Mouse (Mus musculus): Measurements from ENCODE around the gene Rcbtb1. TPM values are rescaled to one million over a fixed set of nuclear protein-coding genes. Genes with fewer than 3 reads are reported as not detected.
"Not testable (repeated sequence)": the region's sequence is repeated elsewhere in the genome, so short reads cannot be mapped to it uniquely, and the experiment has no call there.

Gene Rcbtb1
- 10 to 100 TPM in 1 of 2 experiments, 1 to 10 TPM in 1; 9.2 to 14.0 TPM for total RNA-seq (2021)

DNA sequence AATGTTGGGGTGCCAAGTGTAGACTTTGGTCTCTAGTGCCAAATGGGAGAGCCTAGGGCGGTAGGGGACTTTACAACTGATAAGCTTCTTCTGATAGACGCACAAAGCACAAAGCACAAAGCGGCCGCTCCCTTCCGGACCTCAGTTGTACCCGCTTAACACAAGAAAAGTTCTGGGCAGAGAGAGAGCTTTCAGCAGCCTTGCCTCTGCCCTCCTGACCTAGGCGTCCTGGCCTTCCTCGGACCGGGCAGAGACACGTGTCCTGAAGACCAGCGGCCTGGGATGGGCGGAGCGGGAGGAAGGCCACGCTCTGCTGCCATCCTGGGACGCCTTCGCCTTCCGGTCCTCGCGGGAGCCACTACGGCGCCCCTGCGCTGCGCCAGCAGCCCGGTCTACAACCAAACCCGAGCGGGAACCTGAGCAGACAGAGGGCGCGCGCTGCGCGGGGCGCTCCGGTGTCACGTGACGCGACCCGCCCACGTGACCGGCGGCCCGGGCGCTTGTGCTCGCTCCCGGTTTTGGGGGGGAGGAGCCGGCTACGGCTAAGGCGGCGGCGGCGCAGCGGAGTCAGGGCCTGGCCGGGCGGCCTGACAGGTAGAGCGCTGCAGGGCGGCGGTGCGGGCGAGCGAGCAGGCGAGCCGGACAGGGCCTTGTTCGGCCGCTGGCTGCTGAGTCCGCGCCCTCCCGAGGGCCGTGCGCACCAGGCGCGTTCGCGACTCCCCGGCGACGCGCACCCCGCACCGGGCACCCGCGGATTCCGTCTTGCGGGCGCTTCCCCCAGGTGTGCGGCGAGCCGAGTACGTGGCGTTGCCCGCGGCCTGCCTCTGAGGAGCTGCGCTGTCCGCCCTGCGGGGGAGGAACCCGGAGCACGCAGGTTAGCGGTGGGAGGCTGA lies at the start of gene Rcbtb1:
Rcbtb1 (plus strand) TSS at position 499 of the 893 bp plus-strand sequence.
- intact Hi-C loops (cut with DNase I): loop anchor here (5.0 kb wide), 2 partner anchors 241 to 1374 kb away; partner anchors contain the start of genes Cab39l, Mrpl57, Setdb2 and Ska3

DNA sequence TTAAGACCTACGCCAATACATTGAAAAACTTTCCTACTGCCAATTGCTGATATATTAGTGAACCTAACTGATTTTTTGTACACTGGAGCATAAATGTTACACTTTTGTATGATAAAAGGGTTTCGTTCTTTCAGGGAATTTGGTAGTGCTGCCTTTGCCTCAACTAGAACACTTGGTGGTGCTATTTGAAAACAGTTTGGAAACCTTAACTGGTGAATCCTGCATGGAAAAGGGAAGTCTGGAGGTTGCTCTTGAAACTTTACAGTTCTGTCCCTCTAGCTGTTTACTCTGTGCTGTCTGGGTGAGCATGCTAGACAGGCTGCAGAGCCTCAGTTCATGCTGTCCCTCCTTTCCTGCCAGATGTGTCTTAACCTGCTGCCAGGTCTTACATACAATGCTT lies 45.4 kb upstream of the Rcbtb1 start:
- DNase-seq: no peak
- intact Hi-C loops (cut with DNase I): no loop called here

More for the DNA sequence above, at the start of gene Rcbtb1:
- peak; percentile 90 to 93 for DNase-seq

DNA sequence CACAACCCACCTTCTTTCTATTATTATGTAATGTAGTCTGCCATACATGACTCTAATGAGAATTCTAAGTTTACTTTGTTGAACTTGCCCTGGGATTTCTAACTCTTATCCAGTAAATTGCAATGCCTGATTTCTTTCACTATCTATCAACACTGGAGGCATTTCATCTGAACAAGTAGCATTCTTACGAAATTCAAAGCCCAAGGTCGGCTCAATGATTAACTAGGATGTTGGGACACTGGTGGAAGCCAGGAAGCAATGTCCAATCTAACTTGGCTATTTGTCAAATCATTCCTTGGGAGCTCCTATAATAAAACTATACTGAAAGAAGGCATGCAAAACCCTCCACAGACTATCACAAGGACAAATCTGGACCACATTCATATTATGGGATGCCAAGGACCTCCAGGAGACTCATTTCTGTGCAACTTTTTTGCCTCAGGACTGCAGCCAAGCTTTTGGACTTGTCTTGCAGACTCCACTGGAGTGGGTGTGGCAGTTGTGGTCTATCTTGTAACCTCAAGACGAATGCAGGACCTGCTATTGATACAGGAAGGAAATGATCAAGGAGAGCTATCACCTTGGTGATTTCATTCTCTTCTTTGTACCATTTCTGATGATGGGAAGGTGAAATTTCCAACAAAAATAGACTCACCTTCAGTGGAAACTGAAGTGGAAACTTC lies 43.9 kb upstream of the Rcbtb1 start:
- DNase-seq: no peak
- intact Hi-C loops (cut with DNase I): no loop called here

DNA sequence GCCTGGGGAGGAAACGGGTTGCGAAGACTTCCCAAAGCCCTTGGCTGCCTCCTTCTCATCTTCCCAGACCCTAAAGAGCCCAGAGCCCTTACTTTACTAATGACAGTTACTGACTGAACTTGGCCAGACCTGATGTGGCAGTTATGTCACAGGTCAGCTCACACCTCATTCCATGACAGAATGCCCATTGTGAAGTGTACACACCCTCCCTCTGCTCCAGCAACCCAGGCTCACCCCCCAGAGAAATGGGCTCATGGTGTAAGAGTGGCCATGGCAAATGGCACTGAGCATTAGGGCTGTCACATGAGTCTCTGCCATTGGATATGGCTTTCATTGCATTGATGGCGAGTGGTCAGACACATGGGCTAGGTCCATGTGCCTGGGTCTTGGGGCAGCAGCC lies 22.4 kb upstream of the Rcbtb1 start, which contains the start of gene Gm5142:
Gm5142 (minus strand) TSS at position 101 of the 400 bp plus-strand sequence.
- intact Hi-C loops (cut with DNase I): no loop called here
- DNase-seq: no peak

DNA sequence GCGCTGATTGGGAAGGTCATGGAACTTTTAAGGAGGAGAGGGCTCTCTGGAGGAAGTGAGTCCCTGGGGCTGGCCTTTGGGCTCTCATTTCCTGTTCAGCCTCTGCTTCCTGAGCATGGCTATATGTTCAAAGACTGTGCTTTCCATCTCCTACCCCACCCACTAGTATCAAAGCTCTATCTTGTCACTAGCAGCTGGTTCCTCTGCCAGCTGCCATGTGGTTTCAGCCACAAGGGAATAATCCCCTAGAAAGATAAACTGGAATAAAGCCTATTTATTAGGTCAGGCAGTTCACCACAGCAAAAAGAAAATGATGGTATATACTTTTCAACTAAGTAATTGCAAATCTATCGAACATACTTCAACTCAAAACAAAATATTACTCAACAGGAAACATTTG lies 18.3 kb upstream of the Rcbtb1 start:
- DNase-seq: no peak
- intact Hi-C loops (cut with DNase I): no loop called here

DNA sequence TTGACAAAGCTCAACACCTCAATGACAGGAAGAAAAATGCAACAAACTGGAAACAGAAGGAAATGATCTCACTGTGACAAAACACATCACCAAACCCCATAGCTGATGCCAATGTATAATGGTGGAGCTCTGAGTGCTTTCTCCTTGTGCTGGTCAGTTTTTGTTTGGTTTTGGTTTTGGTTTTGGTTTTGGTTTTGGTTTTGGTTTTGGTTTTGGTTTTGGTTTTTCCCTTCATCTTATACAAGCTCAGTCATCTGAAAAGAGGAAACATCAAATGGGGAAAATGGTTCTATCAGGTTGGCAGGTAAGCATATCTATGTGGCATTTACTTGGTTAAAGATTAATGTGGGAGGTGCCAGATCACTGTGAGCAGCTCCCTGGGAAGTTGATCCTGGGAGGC lies 15.5 kb upstream of the Rcbtb1 start:
- intact Hi-C loops (cut with DNase I): no loop called here
- DNase-seq: no peak

DNA sequence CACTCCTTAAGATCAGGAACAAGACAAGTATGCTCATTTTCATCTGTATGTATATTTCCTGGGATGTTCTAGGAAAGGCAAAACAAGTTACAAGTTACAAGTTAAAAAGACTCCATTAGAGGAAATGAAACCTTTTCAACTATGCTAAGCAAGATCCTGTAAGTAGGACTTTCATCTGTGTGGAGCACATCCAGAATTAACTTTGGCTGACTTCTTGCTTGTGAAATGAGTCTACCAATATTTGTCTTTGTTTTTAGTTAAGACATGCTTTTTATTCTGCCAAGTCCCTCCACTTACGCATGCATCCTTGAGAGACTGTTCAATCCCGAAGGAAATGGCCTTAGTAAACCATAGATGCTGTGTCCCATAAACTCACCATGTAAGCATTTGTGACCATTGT lies 14.9 kb upstream of the Rcbtb1 start:
- DNase-seq: no peak
- intact Hi-C loops (cut with DNase I): no loop called here

DNA sequence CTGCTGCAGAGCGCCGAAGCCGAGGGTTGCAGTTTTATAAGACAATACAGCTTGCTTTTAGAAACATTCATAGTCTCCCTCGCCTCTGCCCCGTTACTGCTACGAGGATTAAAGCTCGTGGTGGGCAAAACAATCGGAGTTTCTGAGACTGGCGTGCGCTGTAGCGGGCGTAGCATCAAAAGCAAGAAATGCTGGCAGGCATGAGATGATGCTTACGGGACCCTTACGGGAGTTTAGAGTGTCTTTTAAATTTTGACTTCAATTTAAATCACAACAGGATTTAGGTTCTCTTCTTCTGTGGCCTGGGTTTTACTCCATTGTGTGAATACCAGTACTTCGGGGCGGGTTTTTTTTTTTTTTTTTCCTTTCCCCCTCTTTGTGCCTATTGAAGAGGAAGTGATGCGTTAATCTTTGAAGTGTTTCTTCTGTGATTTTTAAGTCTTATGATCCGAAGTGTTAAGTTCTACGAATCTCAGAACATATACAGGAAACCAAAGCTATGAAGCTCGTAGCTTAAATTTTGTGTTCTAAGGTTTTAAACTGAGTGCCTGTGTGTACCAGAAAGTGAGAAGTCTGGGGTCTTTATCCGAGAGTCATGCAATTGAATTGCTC lies 701 bp downstream of the Rcbtb1 start:
- intact Hi-C loops (cut with DNase I): loop anchor here (5.0 kb wide), 2 partner anchors 241 to 1374 kb away; partner anchors contain the start of genes Cab39l, Mrpl57, Setdb2 and Ska3
- DNase-seq: no peak

DNA sequence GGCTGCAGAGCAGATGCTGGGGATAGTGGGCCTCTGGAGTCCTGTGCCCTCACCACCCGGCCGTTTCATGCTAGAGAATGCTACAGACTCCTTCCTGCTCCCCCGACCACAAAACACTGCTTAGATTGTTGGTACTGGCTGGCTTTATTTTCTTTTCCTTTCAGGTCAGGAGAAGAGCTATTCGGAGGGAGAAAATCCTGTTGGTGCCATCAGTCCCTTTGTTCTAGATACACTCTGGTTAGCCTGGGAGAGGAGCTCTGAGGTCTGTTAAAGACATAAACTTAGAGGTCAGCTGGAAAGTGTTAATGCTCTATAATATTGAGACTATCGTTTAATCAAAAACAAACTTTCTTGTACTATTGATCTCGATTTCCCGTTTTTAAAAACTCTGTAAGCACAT lies 4.5 kb downstream of the Rcbtb1 start:
- intact Hi-C loops (cut with DNase I): no loop called here
- no peak for DNase-seq

DNA sequence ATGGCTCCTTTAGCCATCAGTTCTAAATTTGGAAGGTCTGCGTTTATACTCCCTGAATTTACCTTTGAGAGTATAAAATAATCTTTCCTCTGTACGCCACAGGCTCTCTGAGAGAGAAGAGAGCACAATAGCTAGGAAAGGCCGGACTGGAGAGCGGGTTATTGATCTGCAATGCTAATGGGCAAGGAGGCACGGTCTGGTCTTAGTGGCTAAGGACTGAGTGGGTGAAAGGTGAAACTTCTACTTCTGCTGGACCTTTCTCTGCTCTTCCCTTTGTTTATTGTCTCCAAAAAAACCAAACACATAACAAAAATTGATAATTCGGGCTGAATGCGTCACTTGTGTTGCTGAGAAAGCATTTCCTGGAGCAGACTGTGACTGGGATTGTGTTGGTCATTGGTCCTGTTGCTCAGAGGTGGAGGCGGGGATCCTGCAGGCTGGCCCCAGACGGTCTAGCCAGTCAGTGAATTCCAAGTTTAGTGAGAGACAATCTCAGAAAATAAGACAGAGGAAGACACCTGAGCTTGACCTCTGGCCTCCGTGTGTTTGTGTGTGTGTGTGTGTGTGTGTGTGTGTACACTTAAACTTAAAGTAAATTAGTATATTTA lies 5.1 kb downstream of the Rcbtb1 start:
- no peak for DNase-seq
- intact Hi-C loops (cut with DNase I): no loop called here

DNA sequence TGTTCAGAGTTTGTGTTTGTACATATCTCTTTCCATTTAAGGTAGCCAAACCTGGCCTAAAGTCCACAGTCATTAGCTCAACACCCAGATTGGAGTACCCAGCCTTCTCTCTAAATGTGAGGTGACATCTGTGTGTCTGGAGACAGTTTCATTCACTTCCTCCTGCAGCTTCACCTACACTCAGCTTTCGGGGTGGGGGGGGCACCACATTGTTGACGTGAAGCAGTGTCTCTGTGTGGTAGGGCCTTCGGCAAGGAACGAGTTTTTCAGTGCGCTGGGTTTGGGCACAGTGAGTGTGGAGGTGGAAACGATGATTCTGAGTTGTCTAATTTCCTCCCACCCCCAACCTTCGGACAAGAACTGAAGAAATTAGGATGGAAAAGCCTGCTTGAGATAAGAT lies 8.0 kb downstream of the Rcbtb1 start:
- intact Hi-C loops (cut with DNase I): no loop called here

DNA sequence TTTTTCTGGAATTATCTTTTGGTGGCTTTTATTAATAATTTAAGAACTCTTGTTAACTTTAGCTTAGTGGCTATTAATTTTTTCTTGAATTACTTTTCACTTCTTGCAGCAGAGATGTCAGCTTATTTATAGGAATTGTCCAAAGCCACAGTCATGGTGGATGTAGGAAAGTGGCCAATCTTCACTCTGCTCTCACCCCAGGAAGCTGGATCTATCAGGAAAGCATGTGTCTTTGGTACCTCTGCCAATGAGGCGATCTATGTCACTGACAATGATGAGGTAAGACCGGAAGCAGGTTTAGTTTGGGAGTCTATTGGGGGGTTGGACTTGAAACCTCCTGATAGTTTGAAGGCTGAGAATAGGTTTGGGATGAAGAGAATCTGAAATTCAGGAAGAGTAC lies 8.8 kb downstream of the Rcbtb1 start:
- no peak for DNase-seq
- intact Hi-C loops (cut with DNase I): no loop called here

More for the DNA sequence above, 8.0 kb downstream of the Rcbtb1 start:
- no peak for DNase-seq

DNA sequence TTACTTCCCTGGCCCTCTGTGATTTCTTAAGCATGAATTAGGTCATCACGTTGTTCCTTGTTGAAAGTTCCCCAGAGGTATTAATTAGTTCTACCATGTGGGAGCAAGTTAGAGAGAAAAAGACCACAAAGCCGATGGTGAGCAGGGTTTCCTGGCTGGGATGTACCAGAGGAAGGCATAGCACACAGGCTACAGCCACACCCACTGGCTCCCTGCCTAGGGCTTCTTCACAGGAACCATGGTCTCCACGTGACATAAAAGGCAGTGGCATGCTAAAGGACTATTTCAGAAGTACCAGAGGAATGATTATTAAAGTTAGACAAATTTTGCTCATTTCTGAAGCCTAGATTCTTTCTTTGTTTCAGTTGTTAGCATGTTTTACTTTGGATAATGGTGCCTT lies 18.2 kb downstream of the Rcbtb1 start:
- no peak for DNase-seq
- intact Hi-C loops (cut with DNase I): no loop called here

DNA sequence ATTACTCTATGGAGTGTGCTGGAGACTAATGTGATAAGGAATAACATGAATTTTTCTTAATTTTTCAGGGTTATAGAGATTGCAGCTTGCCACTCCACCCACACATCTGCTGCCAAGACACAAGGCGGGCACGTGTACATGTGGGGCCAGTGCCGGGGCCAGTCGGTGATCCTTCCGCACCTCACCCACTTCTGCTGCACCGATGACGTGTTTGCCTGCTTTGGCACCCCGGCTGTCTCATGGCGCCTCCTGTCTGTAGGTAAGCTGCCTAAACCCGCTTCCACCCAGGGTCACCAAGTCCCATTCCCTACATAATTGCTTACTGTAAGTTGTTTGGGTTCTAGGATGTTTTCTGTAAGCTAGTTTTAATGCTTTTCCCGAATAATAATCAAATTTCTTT lies 25.2 kb downstream of the Rcbtb1 start:
- no peak for DNase-seq
- intact Hi-C loops (cut with DNase I): no loop called here

DNA sequence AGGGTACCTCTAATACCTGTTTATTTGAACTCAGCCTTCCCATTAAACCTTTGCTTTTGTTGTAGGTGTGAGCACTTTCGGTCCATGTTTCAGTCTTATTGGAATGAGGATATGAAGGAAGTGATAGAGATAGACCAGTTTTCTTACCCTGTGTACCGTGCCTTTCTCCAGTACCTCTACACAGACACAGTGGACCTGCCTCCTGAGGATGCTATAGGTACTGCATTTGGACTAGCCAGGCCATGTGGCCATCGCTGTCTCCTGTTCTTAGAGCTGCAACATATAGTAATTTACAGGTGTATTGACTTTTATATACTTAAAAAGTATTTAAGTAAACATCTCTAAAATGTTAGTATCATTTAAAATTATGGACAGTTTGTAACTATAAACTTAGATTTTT lies 28.8 kb downstream of the Rcbtb1 start:
- intact Hi-C loops (cut with DNase I): no loop called here
- DNase-seq: no peak

DNA sequence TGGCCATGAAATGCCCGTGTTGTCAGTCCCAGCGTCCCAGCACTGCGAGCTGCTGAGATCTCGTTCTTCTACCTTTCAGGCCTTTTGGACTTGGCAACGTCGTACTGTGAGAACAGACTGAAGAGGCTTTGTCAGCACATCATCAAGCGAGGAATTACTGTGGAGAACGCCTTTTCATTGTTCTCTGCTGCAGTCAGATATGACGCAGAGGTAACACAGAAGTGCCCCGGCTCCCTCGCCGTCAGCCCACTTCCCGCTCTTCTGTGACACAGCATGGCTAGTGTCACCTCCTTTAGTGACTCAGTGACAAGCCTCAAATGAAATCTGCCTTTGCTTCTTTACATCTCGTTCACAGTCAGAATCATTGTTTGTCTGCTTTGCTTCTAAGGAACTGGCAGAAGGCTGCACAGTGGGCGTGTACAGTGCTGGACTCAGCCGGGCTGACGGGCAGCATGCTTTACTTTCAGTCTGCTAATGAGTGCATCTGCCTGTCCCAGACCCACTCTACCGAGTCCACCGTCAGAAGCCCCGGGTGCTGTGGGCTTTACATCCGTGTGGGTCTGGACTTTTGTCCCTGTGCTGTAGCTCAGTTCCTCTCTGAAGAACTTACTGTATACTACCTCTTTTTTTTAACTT lies 29.4 kb downstream of the Rcbtb1 start:
- DNase-seq: no peak
- intact Hi-C loops (cut with DNase I): no loop called here

DNA sequence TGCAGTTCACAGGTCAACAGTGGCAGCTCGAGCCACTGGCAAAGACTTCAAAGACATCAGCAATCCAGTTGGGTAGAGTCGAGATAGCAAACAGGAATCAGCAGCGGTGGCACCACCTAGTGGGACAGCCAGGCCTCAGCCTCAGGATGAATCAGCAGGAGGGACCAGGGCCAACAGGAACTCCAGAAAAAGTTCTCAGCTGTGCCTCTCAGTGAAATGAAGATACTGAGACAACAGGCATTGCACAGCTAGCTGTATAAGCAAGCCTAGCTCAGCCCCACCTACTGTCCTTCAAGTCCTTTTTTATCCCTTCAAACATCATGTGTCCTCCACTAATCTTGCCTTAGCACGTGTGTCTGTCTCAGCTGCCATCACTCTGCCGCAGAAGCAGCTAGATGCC lies 31.0 kb downstream of the Rcbtb1 start:
- intact Hi-C loops (cut with DNase I): no loop called here
- peak; percentile 4 to 10 for DNase-seq

DNA sequence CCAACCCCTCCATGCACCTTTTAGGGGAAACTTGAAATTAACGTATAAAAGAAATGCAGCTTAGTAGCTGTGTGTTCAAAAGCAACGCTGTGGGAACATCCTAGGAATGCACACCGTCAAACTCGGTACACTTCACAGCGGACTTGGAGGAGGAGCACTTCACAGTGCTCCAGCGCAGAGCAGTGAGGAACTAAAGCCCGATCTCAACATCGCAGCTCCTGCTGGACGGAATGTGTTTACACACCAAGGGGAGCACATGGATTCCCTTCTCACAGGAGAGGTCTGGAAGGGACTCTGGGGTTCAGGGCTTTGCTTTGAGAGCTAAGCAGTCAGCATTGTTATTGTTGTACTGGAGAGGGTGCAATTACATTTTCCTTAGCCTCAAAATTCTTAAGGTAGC lies 32.6 kb downstream of the Rcbtb1 start:
- no peak for DNase-seq
- intact Hi-C loops (cut with DNase I): no loop called here

DNA sequence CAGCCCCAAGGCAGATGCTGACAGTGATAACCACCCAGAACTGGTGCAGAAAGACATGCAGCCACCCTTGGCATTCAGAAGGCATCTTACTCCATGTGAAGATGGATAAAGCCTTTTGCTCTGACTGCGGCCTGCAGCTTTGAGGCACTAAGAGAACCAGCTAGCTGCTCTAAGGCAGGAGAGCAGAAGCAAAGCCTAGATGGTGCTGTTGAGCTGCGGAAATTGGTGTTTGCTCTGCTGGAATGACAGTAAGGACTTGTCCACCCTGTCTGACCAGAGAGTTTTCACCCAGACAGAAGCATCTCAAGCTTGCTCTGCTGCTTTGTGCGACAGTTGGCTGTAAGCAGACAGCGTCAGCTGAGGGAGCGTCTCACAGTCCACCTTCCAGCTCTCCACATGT lies 49.3 kb downstream of the Rcbtb1 start:
- DNase-seq: not testable (repeated sequence)

DNA sequence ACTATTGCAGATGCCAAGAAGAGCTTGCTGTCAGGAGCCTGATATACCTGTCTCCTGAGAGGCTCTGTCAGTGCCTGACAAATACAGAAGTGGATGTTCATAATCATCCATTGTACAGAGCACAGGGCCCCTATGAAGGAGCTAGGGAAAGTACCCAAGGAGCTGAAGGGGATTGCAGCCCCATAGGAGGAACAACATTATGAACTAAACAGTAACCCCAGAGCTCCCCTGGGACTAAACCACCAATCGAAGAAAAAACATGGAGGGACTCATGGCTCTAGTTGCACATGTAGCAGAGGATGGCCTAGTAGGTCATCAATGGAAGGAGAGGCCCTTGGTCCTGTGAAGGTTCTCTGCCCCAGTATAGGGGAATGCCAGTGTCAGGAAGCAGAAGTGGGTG lies 54.9 kb downstream of the Rcbtb1 start:
- DNase-seq; intact Hi-C loops (cut with DNase I): not testable (repeated sequence)

More for the DNA sequence above, 49.3 kb downstream of the Rcbtb1 start:
- intact Hi-C loops (cut with DNase I): not testable (repeated sequence)

Data from heart, postnatal 36 days (tissue).